Mouse (Mus musculus) E14TG2a.4 (cell line): ENCODE results near the gene Pou5f1.

Experiments
- H3K27me3 ChIP-seq: 2 replicates; pipeline ENCODE4 v1.6.1; 2014; ENCODE audit warnings: low read length, control low read depth; ENCODE audit not compliant: insufficient read depth
- H3K36me3 ChIP-seq: 2 replicates; pipeline ENCODE4 v1.6.1; 2014; ENCODE audit warnings: low read length, control low read depth; ENCODE audit not compliant: insufficient read depth
- H3K4me1 ChIP-seq: replicated peaks from 2 replicates; pipeline ENCODE4 v1.6.1; 2014; ENCODE audit warnings: low read depth, low read length, control low read depth
- H3K4me3 ChIP-seq: replicated peaks from 2 replicates; pipeline ENCODE4 v1.5.1; 2014; ENCODE audit warnings: mild to moderate bottlenecking, low read length
- H3K9me3 ChIP-seq: 2 replicates; pipeline ENCODE4 v1.6.1; 2014; ENCODE audit warnings: low read length, control low read depth
- CTCF ChIP-seq: conservative IDR thresholded peaks from 2 replicates; pipeline ENCODE4 v1.5.1; 2014; ENCODE audit warnings: low read length
- NANOG ChIP-seq: IDR thresholded peaks from 2 replicates; pipeline ENCODE4 v1.6.1; 2014; ENCODE audit warnings: borderline replicate concordance, low read length, mixed read lengths
- POU5F1 ChIP-seq: IDR thresholded peaks from 2 replicates; pipeline ENCODE4 v1.6.1; 2014; ENCODE audit warnings: low read length, borderline replicate concordance

The Pou5f1 gene

DNA sequence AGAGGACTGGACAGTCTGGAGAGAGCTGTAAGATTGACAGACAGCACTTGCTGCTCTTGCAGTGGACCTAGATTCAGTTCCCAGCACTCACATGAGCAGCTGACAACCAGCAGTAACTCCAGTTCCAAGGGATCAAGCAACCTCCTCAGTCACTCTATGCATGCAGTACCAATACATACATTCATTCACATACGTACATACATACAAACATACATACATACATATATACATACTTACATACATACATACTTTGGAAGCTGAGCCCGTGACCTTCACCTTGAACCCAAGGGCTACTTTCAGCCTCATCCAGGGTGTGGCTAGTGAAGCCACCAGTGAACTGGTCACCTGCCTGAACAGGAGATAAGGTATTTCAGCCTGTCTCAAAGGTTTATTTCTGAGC is 17.8 kb upstream of the Pou5f1 start:
- H3K9me3 ChIP-seq = no peaks in the 10 kb centered on the region
- H3K4me1 ChIP-seq = peaks cover 77% of the 10 kb centered on the region
- no peaks in the 10 kb centered on the region for H3K27me3 ChIP-seq
- no peak overlapping the region for H3K4me3 ChIP-seq
- no peaks in the 10 kb centered on the region for H3K36me3 ChIP-seq
- TF ChIP-seq NANOG (no peak), CTCF (no peak), POU5F1 (no peak)

DNA sequence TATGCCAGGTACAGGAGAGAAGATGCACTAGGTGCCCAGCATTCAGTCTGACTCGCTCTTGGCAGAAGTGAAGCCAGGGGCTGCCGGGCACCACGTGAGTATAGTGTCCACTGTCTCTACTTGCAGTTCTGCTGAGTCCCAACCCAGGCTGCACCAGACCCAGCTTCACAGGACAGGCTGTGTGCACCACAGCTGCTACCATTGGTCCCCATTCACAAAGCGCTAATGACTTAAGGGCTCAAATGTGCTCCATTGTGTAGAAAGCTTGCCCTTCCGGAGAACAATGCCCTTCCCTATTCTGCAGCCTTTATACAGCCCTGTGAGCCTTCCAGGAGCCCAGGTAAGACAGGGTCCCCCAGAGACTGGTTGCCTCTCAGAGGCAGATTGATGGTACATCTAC is 15.5 kb upstream of the Pou5f1 start:
- Histone ChIP-seq H3K27me3 (no peaks in the 10 kb centered on the region), H3K36me3 (no peaks in the 10 kb centered on the region), H3K4me1 (peaks cover 80% of the 10 kb centered on the region), H3K4me3 (peak overlapping the region; percentile 45), H3K9me3 (no peaks in the 10 kb centered on the region)
- TF ChIP-seq POU5F1 (no peak), NANOG (peak; percentile 54; the same call in 1 of the 2 replicates), CTCF (no peak)

DNA sequence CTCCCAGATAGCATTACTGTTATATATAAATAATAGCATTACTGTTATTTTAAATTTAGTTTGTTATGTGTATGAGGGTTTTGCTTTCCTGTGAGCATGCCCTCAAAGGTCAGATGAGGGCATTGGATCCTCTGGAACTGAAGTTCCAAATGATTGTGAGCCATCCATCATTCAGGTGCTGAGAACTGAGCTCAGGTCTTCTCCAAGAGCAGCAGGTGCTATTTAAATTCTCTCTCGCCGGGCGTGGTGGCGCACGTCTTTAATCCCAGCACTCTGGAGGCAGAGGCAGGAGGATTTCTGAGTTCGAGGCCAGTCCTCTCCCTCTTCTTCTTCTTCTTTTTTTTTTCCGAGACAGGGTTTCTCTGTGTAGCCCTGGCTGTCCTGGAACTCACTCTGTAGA is 8.7 kb upstream of the Pou5f1 start:
- Histone ChIP-seq H3K36me3 (no peaks in the 10 kb centered on the region), H3K9me3 (no peaks in the 10 kb centered on the region), H3K27me3 (no peaks in the 10 kb centered on the region), H3K4me1 (peaks cover 79% of the 10 kb centered on the region), H3K4me3 (no peak overlapping the region)
- TF ChIP-seq POU5F1 = no peak
- no peak for TF ChIP-seq NANOG

GRCm38 (mm10) chr17:35502226-35502625 is 3.6 kb upstream of the Pou5f1 start:
- Histone ChIP-seq H3K9me3 (no peaks in the 10 kb centered on the region), H3K4me1 (peaks cover 72% of the 10 kb centered on the region), H3K36me3 (peaks cover 7% of the 10 kb centered on the region), H3K27me3 (no peaks in the 10 kb centered on the region), H3K4me3 (peak overlapping the region; percentile 61)
- TF ChIP-seq CTCF = no peak
- no peak for TF ChIP-seq POU5F1
- no peak for TF ChIP-seq NANOG

GRCm38 (mm10) chr17:35502762-35503161 is 3.1 kb upstream of the Pou5f1 start:
- TF ChIP-seq POU5F1 (no peak), CTCF (no peak), NANOG (no peak)
- Histone ChIP-seq H3K36me3 (peaks cover 13% of the 10 kb centered on the region), H3K4me3 (peak overlapping the region; percentile 61), H3K4me1 (peaks cover 72% of the 10 kb centered on the region), H3K27me3 (no peaks in the 10 kb centered on the region), H3K9me3 (no peaks in the 10 kb centered on the region)

DNA sequence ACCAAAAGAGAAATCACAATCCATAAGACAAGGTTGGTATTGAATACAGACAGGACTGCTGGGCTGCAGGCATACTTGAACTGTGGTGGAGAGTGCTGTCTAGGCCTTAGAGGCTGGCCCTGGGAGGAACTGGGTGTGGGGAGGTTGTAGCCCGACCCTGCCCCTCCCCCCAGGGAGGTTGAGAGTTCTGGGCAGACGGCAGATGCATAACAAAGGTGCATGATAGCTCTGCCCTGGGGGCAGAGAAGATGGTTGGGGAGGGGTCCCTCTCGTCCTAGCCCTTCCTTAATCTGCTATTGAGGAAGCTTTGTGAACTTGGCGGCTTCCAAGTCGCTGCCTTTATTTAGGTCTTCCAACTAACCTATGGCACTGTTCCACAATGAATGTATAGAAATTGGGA is 2.0 kb upstream of the Pou5f1 start:
- no peaks in the 10 kb centered on the region for H3K9me3 ChIP-seq
- peak; percentile 98 for TF ChIP-seq NANOG
- TF ChIP-seq POU5F1 = peak; percentile 100
- no peak for TF ChIP-seq CTCF
- no peaks in the 10 kb centered on the region for H3K27me3 ChIP-seq
- peaks cover 67% of the 10 kb centered on the region for H3K4me1 ChIP-seq
- H3K36me3 ChIP-seq = peaks cover 23% of the 10 kb centered on the region
- H3K4me3 ChIP-seq = peak overlapping the region; percentile 99

DNA sequence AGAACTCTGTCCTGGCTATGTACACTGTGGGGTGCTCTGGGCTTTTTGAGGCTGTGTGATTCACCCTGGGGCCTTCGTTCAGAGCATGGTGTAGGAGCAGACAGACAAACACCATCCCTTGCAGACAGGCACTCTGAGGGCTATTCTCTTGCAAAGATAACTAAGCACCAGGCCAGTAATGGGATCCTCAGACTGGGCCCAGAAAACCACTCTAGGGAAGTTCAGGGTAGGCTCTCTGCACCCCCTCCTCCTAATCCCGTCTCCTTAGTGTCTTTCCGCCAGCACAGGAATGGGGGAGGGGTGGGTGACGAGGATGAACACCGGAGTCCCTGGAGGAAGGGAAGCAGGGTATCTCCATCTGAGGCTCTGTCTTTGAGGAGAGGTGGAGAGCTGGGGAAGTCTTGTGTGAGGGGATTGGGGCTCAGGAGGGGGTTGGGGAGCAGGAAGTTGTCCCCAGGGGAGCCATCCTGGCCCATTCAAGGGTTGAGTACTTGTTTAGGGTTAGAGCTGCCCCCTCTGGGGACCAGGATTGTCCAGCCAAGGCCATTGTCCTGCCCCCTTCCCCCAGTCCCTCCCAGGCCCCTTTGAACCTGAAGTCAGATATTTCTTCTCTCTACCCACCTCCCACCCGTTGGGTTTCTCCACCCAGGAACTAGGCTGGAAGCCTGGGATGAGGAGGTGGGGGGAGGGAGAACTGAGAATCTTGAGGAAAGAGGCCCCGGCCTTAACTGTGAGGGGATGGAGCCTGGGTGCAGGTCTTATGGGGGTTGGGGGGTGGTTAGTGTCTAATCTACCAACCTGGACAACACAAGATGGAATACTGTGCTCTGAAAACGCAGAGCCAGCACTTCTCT is 963 bp upstream of the Pou5f1 start:
- no peaks in the 10 kb centered on the region for H3K27me3 ChIP-seq
- H3K4me3 ChIP-seq = peak overlapping the region; percentile 99

DNA sequence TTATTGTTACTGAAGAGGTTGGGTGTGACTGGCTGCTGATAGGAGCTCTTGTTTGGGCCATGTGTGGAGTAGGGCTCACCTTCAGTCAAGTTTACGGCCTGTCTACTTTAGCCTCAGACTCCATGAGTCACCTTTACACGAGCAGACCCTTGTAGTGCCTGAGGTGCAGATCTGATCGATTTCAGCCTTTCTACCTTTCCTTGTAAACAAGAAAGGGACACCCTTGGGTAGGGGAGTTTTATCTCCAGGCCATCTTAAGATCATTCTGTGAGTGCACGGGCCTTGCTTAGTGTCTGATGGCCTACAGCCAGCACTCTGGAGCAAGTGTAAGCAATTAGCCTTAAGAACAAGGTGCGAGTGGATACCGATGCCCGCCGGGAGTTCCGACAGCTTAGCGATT is 1.1 kb downstream of the Pou5f1 start:
- peaks cover 51% of the 10 kb centered on the region for H3K36me3 ChIP-seq
- peaks cover 58% of the 10 kb centered on the region for H3K4me1 ChIP-seq
- H3K27me3 ChIP-seq = no peaks in the 10 kb centered on the region
- H3K9me3 ChIP-seq = no peaks in the 10 kb centered on the region
- H3K4me3 ChIP-seq = peak overlapping the region; percentile 99
- no peak for TF ChIP-seq CTCF
- no peak for TF ChIP-seq POU5F1
- TF ChIP-seq NANOG = no peak

More for the DNA sequence above, 963 bp upstream of the Pou5f1 start:
- Histone ChIP-seq H3K36me3 (peaks cover 34% of the 10 kb centered on the region), H3K9me3 (no peaks in the 10 kb centered on the region), H3K4me1 (peaks cover 65% of the 10 kb centered on the region)
- TF ChIP-seq POU5F1 (no peak), NANOG (peak; percentile 99)
